Mouse (Mus musculus) limb, embryonic 14.5 days (tissue): Measurements from ENCODE around the gene Tmem82. TPM values are rescaled to one million over a fixed set of nuclear protein-coding genes. Genes with fewer than 3 reads are reported as not detected.

Experiments used
- ATAC-seq: fragments of 200-750 bp; cut with Nextera tagmentation; 2 replicates; pipeline ENCODE4 v1.8.0; 2017; ENCODE audit warnings: low read depth, moderate number of reproducible peaks, moderate TSS enrichment; ENCODE audit not compliant: low FRiP score
- DNase-seq: peaks from one replicate; pipeline ENCODE4 v3.0.0-alpha.2; 2015; ENCODE audit warnings: low spot score
- H3K27ac ChIP-seq: fragments of 300-500 bp; sonication (generic); replicated peaks from 2 replicates; pipeline ENCODE4 v1.5.1; 2014; ENCODE audit warnings: low read depth, mild to moderate bottlenecking, low read length, moderate library complexity, mixed read lengths
- H3K27me3 ChIP-seq: fragments of 300-500 bp; sonication (generic); 2 replicates; pipeline ENCODE4 v1.6.1; 2014; ENCODE audit warnings: low read length, mixed read lengths; ENCODE audit not compliant: control insufficient read depth, insufficient read depth
- H3K36me3 ChIP-seq: fragments of 300-500 bp; sonication (generic); 2 replicates; pipeline ENCODE4 v1.6.1; 2014; ENCODE audit warnings: mild to moderate bottlenecking, low read length, moderate library complexity, mixed read lengths; ENCODE audit not compliant: control insufficient read depth, insufficient read depth
- H3K4me1 ChIP-seq: fragments of 300-500 bp; sonication (generic); 2 replicates; pipeline ENCODE4 v1.6.1; 2014; ENCODE audit warnings: antibody characterized with exemption, low read length, mixed read lengths; ENCODE audit not compliant: control insufficient read depth, insufficient read depth
- H3K4me2 ChIP-seq: fragments of 300-500 bp; sonication (generic); replicated peaks from 2 replicates; pipeline ENCODE4 v1.6.1; 2014; ENCODE audit warnings: low read depth, mild to moderate bottlenecking, low read length, moderate library complexity; ENCODE audit not compliant: severe bottlenecking
- H3K4me3 ChIP-seq: fragments of 300-500 bp; sonication (generic); replicated peaks from 2 replicates; pipeline ENCODE4 v1.5.1; 2014; ENCODE audit warnings: low read length
- H3K9ac ChIP-seq: fragments of 300-500 bp; sonication (generic); 2 replicates; pipeline ENCODE4 v1.6.1; 2014; ENCODE audit warnings: mild to moderate bottlenecking, low read depth, low read length, moderate library complexity; ENCODE audit not compliant: severe bottlenecking
- H3K9me3 ChIP-seq: fragments of 300-500 bp; sonication (generic); 2 replicates; pipeline ENCODE4 v1.6.1; 2016; ENCODE audit warnings: low read length; ENCODE audit not compliant: control insufficient read depth
- POLR2A ChIP-seq: fragments of 200-500 bp; IDR thresholded peaks from 2 replicates; pipeline ENCODE4 v1.8.0; 2012; ENCODE audit warnings: inconsistent platforms, mild to moderate bottlenecking, moderate library complexity, borderline replicate concordance; ENCODE audit not compliant: insufficient read depth, insufficient read length; ENCODE audit errors: extremely low read depth
- WGBS: fragments of 180-500 bp; shearing (Covaris S2); extraction: QIAGEN DNeasy Blood & Tissue Kit; methylation state at CpG from one replicate; pipeline ENCODE4 v1.1.7; 2014; 5-methylcytosine and 5-hydroxymethylcytosine counted together
- polyA plus RNA-seq, 2 experiments: library from polyadenylated mRNA; depleted of rRNA in 1 of 2; stranded (reverse) in 1 of 2; unstranded in 1 of 2; fragments of >200 nt; fragmentation: Nextera tagmentation in 1 of 2; extraction: Ambion mirVana in 1 of 2; gene quantifications; 2 replicates each; pipeline versions ENCODE4 v1.2.1 to v1.2.3; 2012 to 2014

Tmem82 gene
- polyA plus RNA-seq, 2 experiments = 0.49 TPM; not detected in 1

DNA sequence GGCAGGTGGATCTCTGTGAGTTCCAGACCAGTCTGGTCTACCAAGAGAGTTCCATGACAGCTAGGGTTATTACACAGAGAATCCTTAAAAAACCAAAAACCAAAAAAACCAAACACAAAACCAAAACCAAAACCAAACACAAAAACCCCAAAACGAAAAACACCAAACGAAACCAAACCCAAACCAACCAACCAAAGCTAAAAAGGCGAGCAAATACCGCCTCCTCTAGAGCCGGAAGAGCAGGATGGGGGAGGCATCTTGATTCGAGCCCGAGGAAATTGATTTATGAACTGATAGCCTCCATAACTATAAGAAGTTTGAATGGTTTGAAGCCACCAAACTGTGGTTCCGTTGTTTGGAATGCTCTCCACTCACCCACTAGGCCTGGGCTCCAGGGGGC is 34.5 kb downstream of the Tmem82 start:
- no peak overlapping the region for H3K4me3 ChIP-seq
- H3K4me2 ChIP-seq = no peak overlapping the region
- peaks cover 73% of the 10 kb centered on the region for H3K36me3 ChIP-seq
- TF ChIP-seq POLR2A = no peak
- no peak for DNase-seq
- H3K9ac ChIP-seq = no peak overlapping the region
- no peak overlapping the region for H3K27ac ChIP-seq
- no peaks in the 10 kb centered on the region for H3K9me3 ChIP-seq
- H3K27me3 ChIP-seq = no peaks in the 10 kb centered on the region
- H3K4me1 ChIP-seq = no peaks in the 10 kb centered on the region
- 93% methylated on average over 8 of the region's 8 CpGs for WGBS
- no peak for ATAC-seq

GRCm38 (mm10) chr4:141581051-141581450 is 37.4 kb downstream of the Tmem82 start:
- no peak for TF ChIP-seq POLR2A
- no peak for ATAC-seq
- Histone ChIP-seq H3K36me3 (peaks cover 71% of the 10 kb centered on the region), H3K27ac (no peak overlapping the region), H3K4me1 (no peaks in the 10 kb centered on the region), H3K4me3 (no peak overlapping the region), H3K4me2 (no peak overlapping the region), H3K9me3 (no peaks in the 10 kb centered on the region), H3K9ac (no peak overlapping the region), H3K27me3 (no peaks in the 10 kb centered on the region)
- no peak for DNase-seq
- 92% methylated on average over 13 of the region's 13 CpGs for WGBS

GRCm38 (mm10) chr4:141578833-141579232 is 39.6 kb downstream of the Tmem82 start:
- Histone ChIP-seq H3K36me3 (peaks cover 56% of the 10 kb centered on the region), H3K27me3 (no peaks in the 10 kb centered on the region), H3K4me2 (no peak overlapping the region), H3K4me3 (no peak overlapping the region), H3K9me3 (no peaks in the 10 kb centered on the region), H3K9ac (no peak overlapping the region), H3K27ac (no peak overlapping the region), H3K4me1 (peaks cover 4% of the 10 kb centered on the region)
- DNase-seq (no peak), ATAC-seq (no peak)
- no peak for TF ChIP-seq POLR2A
- 78% methylated on average over 3 of the region's 3 CpGs for WGBS

DNA sequence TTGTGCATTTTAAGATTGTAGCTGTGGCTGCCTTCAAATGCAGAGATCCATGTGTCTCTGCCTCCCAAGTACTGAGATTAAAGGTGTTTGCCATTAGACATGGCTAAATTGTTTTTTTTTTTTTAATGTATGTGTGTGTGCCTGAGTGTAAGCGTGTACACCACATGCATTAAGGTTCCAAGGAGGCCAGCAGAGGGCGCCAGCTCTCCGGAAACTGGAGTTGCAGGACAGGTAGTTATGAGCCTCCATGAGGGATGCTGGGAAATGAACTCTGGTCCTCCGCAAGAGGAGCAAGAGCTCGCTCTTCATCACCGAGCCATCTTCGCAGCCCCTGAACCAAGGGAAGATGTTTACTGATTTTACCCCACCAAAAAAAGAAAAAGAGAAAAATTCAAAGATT is 41.6 kb downstream of the Tmem82 start:
- ATAC-seq (no peak), DNase-seq (no peak)
- no peak overlapping the region for H3K9ac ChIP-seq
- 98% methylated on average over 7 of the region's 7 CpGs for WGBS
- no peak overlapping the region for H3K4me3 ChIP-seq
- peaks cover 10% of the 10 kb centered on the region for H3K4me1 ChIP-seq
- no peaks in the 10 kb centered on the region for H3K9me3 ChIP-seq
- no peak for TF ChIP-seq POLR2A
- no peak overlapping the region for H3K27ac ChIP-seq
- peaks cover 41% of the 10 kb centered on the region for H3K36me3 ChIP-seq
- no peak overlapping the region for H3K4me2 ChIP-seq
- no peaks in the 10 kb centered on the region for H3K27me3 ChIP-seq

DNA sequence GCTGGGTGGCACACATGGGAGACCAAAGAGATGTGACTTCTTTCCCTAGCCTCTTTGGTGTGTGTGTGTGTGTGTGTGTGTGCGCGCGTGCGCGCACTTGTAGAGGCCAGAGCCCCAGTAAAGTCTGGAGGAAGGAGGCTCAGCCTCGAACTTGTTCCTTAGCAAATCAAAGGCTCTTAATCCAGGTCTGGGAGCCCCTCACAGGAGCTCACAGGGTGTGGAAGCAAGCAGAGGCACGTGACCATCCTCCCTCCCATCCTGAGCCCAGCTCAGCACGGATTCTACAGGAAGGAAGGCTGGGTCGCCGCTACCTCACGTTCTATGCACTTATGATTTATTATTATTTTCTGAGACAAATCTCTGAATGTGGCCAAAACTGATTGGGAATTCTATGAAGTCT is 42.0 kb downstream of the Tmem82 start:
- no peak for TF ChIP-seq POLR2A
- Histone ChIP-seq H3K4me3 (no peak overlapping the region), H3K27me3 (no peaks in the 10 kb centered on the region), H3K4me2 (no peak overlapping the region), H3K4me1 (peaks cover 10% of the 10 kb centered on the region), H3K9me3 (no peaks in the 10 kb centered on the region), H3K27ac (no peak overlapping the region), H3K36me3 (peaks cover 39% of the 10 kb centered on the region), H3K9ac (no peak overlapping the region)
- 84% methylated on average over 11 of the region's 11 CpGs for WGBS
- no peak for DNase-seq
- ATAC-seq = no peak
